Mouse (Mus musculus): ENCODE results near the gene Radil. TPM values are rescaled to one million over a fixed set of nuclear protein-coding genes. Genes with fewer than 3 reads are reported as not detected.
A peak's percentile ranks its signal among the peaks of the same experiment; 100 is the strongest.

Gene Radil
- total RNA-seq, 1 experiment from 2014 or later: not detected

- no peak for ATAC-seq (ENCODE audit: extremely low read depth, insufficient number of reproducible peaks, low FRiP score, poor library complexity, severe bottlenecking)
Observed at GRCm38 (mm10) chr5:142546344-142546743, 4.6 kb downstream of the Radil start.

DNA sequence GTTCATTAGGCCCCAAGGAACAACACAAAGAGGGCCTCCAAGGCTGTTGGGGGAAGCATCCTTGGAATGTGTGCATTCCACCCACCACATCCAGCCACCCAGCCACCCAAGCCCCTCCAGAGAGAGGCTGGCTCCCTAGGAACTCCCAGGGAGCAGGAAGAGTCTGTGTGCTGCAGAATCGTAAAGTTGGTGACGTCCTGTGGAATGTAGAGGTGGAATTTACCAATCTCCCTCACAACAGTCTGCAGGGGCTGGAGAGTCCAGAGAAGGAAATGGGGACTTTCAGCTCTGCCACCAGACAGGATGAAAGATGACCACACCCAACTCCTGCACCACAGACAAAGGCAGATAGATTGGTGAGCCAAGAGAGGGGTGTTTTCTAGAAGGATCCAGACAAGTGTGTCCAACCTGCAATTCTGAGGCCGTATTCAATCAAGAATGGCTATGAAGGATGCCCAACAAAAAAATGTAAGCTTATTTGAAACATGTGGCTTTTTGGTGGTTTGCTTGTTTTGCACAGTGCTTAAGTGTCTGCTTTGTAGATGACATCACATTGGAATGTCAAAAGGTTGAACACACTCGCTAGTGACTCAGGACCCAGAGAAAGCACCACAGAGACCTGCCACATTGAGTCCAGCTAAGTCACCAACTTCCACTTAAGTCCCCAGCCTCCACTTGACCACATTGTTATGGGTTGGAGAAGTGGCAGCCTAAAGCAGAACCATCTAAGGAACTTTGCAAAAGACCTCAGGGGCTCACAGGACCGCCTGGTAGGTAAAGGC lies 5.7 kb downstream of the Radil start:
- ATAC-seq (ENCODE audit: extremely low read depth, insufficient number of reproducible peaks, low FRiP score, poor library complexity, severe bottlenecking): no peak

- ATAC-seq (ENCODE audit: extremely low read depth, insufficient number of reproducible peaks, low FRiP score, poor library complexity, severe bottlenecking): no peak
Observed at GRCm38 (mm10) chr5:142537286-142537685, 13.6 kb downstream of the Radil start.

DNA sequence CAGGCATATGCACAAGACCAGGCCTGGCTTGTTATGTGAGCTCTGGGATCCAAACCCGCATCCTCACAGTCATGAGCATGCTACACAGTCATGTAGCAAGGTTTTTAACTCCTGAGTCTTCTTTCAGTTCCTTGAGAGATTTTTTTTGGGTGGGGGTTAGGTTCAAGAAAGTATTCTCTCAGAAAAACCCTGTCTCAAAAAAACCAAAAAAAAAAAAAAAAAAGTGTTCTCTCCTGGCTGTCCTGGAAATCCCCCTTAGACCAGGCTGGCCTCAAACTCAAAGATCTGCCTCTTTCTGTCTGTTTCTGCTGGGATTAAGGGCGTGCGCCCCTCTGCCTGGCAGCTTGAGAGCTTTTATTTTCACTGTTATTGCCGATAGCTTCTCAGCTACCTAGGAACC lies 15.5 kb downstream of the Radil start:
- no peak for ATAC-seq (ENCODE audit: extremely low read depth, insufficient number of reproducible peaks, low FRiP score, poor library complexity, severe bottlenecking)

- no peak for ATAC-seq (ENCODE audit: extremely low read depth, insufficient number of reproducible peaks, low FRiP score, poor library complexity, severe bottlenecking)
Observed at GRCm38 (mm10) chr5:142529915-142530314, 21.0 kb downstream of the Radil start, which contains the start of gene Papolb. Papolb (minus strand) TSS chr5:142530076.

DNA sequence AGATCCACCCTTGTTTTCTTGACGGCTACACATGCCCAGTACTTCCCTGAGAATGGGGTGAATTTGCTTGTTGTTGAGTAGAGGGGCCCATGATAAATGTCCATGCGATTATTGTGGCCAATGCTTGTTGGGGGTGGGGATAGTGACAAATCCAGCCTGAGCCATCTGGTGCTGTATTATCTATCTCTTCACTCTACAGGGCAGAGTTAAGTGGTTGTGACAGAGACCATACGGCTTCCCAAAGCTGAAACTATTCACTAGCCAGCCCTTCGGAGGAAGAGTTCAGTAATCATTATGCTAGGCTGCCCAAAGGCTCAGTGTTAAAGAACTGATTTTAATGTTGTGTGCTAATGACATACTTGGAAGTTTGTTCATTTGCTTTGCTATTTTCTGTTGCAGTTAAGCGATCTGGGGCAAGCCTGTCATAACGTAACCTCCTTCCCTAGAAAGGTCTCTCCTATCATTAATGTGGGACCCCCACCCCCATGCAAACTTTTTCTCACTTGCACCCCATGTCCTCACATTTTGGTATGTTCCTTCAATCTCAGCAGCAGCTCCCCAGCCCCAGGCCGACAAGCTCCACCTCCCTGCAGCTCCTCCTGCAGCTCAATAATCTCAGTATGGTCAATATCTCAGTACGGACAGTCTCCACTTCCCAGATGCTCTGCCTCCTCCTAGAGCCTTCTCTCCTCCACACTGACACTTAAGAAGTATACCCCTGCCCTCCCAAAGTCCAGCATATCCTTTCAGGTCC lies 26.0 kb downstream of the Radil start:
- no peak for ATAC-seq (ENCODE audit: extremely low read depth, insufficient number of reproducible peaks, low FRiP score, poor library complexity, severe bottlenecking)

- no peak for ATAC-seq (ENCODE audit: extremely low read depth, insufficient number of reproducible peaks, low FRiP score, poor library complexity, severe bottlenecking)
Observed at GRCm38 (mm10) chr5:142521195-142521866, 29.6 kb downstream of the Radil start.

DNA sequence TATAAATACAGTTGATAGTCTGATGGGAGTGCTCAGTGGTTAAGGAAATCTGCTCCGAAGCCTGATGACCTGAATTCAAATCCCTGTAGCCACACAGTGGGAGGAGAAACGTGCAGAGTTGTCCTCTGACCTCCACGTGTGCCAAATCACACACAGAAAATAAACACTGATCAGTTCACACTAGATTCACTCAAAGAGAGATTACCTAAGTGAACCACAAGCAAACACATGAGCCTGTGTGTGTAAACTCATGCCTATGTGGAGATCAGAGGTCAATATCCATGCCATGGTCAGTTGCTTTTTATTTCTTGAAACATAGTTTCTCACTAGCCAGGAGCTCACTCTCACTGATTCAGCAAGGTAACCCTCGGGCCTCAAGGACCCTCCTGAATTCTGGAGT lies 30.5 kb downstream of the Radil start:
- no peak for ATAC-seq (ENCODE audit: extremely low read depth, insufficient number of reproducible peaks, low FRiP score, poor library complexity, severe bottlenecking)

- ATAC-seq (ENCODE audit: extremely low read depth, insufficient number of reproducible peaks, low FRiP score, poor library complexity, severe bottlenecking): no peak
Observed at GRCm38 (mm10) chr5:142518973-142519372, 31.9 kb downstream of the Radil start.

DNA sequence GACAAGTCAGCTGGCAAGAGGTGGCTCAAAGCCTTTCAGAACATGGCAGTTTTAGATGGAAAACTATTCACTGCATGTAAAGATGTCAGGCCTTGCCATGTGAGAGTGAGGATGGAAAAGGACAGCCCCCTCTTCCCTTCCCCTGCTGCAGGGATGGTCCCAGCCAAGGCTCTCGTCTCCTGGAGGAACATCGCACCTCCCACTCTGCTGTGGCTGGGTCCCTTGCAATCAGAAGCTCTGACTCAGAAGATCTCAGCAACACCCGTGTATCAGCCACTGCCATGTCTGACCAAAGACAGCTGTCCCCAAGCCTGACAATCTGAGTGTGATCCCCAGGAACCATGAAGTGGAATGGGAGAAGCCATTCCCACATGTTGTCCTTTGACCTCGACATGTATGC lies 38.8 kb downstream of the Radil start:
- ATAC-seq (ENCODE audit: extremely low read depth, insufficient number of reproducible peaks, low FRiP score, poor library complexity, severe bottlenecking): no peak

GRCm38 (mm10) chr5:142510061-142510414 lies 40.9 kb downstream of the Radil start:
- ATAC-seq (ENCODE audit: extremely low read depth, insufficient number of reproducible peaks, low FRiP score, poor library complexity, severe bottlenecking): no peak

DNA sequence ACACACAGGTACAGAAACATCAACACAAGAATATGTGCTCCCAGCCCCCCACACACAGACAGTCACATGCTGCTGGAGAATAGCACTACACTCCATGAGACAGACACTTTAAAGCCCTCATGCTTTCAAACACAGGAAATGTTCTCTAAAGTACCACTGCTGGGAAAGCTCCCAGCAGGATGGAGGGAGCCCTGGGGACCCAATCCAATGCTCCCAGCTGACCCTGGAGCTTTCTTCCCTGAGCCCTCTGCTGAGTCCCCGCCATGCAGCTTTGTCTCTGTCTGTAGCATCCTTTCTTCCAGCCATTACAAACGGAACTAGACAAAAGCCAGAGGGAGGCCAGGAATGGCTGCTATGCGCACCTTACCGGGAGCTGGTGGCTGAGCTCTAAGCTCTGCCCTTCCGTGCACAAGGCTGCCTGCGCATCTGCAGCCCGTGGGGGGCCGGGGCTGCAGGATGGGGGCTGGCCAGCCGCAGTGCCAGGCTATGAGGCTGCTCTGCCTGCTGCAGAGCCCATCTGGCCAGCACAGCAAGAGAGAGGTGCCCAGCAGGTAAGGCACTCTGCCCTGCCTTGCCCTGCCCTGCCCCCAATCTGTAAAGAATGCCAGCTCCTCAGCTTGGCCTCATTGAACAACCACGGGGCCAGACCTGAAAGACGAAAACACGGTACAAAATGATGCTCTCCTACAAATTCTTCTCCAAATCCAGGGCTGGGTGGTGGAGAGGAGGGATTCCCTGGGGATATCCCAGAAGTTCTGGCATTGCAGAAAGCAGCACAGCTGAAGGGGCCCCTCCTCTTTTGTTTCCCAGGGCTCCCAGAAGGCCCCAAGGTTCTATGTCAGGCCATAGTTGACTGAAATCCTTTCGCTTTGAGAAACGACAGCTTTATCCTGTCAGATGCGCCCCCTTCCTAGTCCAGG lies 41.5 kb downstream of the Radil start:
- no peak for ATAC-seq (ENCODE audit: extremely low read depth, insufficient number of reproducible peaks, low FRiP score, poor library complexity, severe bottlenecking)

DNA sequence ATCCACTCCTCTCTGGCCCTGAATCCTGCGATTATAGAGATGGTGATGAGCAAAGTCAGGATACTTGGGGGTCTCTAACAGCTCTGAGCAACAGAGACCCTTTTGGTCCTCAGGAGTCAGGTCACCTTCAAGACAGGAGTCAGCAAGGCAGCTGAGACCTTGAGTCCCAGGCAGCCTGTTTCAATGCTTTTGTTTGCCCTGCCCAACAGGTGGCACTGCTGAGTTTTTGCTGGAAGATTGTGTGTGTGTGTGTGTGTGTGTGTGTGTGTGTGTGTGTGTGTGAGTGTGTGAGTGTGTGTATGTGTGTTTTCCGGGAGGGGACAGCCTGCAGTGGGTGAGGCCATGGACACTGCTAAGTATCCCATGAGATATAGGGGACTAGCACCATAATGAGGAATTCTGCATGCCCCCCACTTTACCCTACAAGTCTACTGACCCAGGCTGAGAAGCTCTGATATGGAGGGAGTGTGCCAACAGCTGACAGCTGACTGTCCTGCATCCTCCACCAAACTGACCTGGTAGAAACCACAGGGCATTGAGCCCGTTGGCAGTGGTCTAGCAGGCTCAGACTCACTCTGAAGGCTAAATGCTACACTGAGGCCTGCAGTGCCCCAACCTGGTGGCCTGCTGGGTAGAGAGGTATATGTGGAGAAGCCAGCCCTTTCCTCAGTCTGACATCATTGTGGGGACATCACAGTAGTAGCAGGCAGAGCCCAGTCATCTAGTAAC lies 45.0 kb downstream of the Radil start:
- ATAC-seq (ENCODE audit: extremely low read depth, insufficient number of reproducible peaks, low FRiP score, poor library complexity, severe bottlenecking): no peak

GRCm38 (mm10) chr5:142504175-142504574 lies 46.7 kb downstream of the Radil start:
- no peak for ATAC-seq (ENCODE audit: extremely low read depth, insufficient number of reproducible peaks, low FRiP score, poor library complexity, severe bottlenecking)

- ATAC-seq (ENCODE audit: extremely low read depth, insufficient number of reproducible peaks, low FRiP score, poor library complexity, severe bottlenecking): 0 out of 2 replicates have a peak, but pooled peaks have one; percentile 31
Observed at GRCm38 (mm10) chr5:142502414-142502813, 48.5 kb downstream of the Radil start.

- no peak for ATAC-seq (ENCODE audit: extremely low read depth, insufficient number of reproducible peaks, low FRiP score, poor library complexity, severe bottlenecking)
Observed at GRCm38 (mm10) chr5:142500918-142501317, 50.0 kb downstream of the Radil start.

GRCm38 (mm10) chr5:142498964-142499363 lies 51.9 kb downstream of the Radil start:
- no peak for ATAC-seq (ENCODE audit: extremely low read depth, insufficient number of reproducible peaks, low FRiP score, poor library complexity, severe bottlenecking)
